Mouse (Mus musculus) central nervous system, embryonic 11.5 days (tissue): Measurements from ENCODE around the gene Gm7980. TPM values are rescaled to one million over a fixed set of nuclear protein-coding genes. Genes with fewer than 3 reads are reported as not detected.

Experiments
- polyA plus RNA-seq: library from polyadenylated mRNA; depleted of rRNA; stranded (reverse); fragments of >200 nt; gene quantifications from 2 replicates; pipeline ENCODE4 v1.2.3, GENCODE M21; 2012; rRNA removed

The Gm7980 gene
- polyA plus RNA-seq, result not detected in 2 replicates

GRCm38 (mm10) chr14:41907190-41907589 lies at the start of gene Gm7980:
Gm7980 (minus strand) TSS chr14:41907290.

GRCm38 (mm10) chr14:41943695-41944094 lies 36.6 kb upstream of the Gm7980 start, which contains the start of gene 1700024B05Rik:
1700024B05Rik (plus strand) TSS chr14:41943995.

GRCm38 (mm10) chr14:41924649-41925048 lies 17.6 kb upstream of the Gm7980 start, which contains the start of gene 1700049E17Rik1:
1700049E17Rik1 (plus strand) TSS chr14:41924949.

Other genes with a start within 250 kb of the Gm7980 start
- gene Gm8068, start 205.4 kb downstream of the Gm7980 start, polyA plus RNA-seq, result not detected in 2 replicates
- not detected in 2 replicates for gene Gm7929, start 156.7 kb downstream of the Gm7980 start, polyA plus RNA-seq
- gene Gm47189, start 134.8 kb downstream of the Gm7980 start, polyA plus RNA-seq, result not detected in 2 replicates
- gene 1700049E17Rik1, start 17.7 kb upstream of the Gm7980 start, polyA plus RNA-seq, result not detected in 2 replicates
- gene 1700024B05Rik, start 36.7 kb upstream of the Gm7980 start, polyA plus RNA-seq, result not detected in 2 replicates
- not detected in 2 replicates for gene Gm6401, start 60.6 kb upstream of the Gm7980 start, polyA plus RNA-seq
- not detected in 2 replicates for gene Gm3543, start 76.0 kb upstream of the Gm7980 start, polyA plus RNA-seq
- gene Gm7951, start 210.1 kb upstream of the Gm7980 start, polyA plus RNA-seq, result not detected in 2 replicates